8 mouse cellular contexts compared by ENCODE assay signal in genomic region chr1:152088791-152089401, GRCm38 (mm10). TPM values are rescaled to one million over a fixed set of nuclear protein-coding genes. Genes with fewer than 3 reads are reported as not detected.
DNase-seq lines count a peak whose midpoint lies in the region; ATAC-seq lines count a peak whose summit lies in the region.

No protein-coding gene starts in this region.

- peak overlapping the region; percentile 85 for H3K4me2 ChIP-seq in embryonic facial prominence, embryonic 11.5 days (ENCODE audit: low read depth, low read length)
- peak overlapping the region; percentile 93 for H3K4me2 ChIP-seq in kidney, embryonic 15.5 days
- H3K4me2 ChIP-seq in midbrain, embryonic 15.5 days, result peak overlapping the region; percentile 73
- H3K4me2 ChIP-seq in stomach, embryonic 16.5 days (ENCODE audit: low read depth, low read length), result peak overlapping the region; percentile 74

- no peak overlapping the region for H3K27ac ChIP-seq in embryonic facial prominence, embryonic 11.5 days (replicated peaks; ENCODE audit: low read depth, low read length)
- H3K27ac ChIP-seq in heart, embryonic 10.5 days, result peak overlapping the region; percentile 96
- peak overlapping the region; percentile 82 for H3K27ac ChIP-seq in kidney, embryonic 15.5 days
- H3K27ac ChIP-seq in midbrain, embryonic 15.5 days, result peak overlapping the region; percentile 98
- H3K27ac ChIP-seq in stomach, embryonic 16.5 days (ENCODE audit: low read length), result peak overlapping the region; percentile 94

- H3K4me1 ChIP-seq in embryonic facial prominence, embryonic 11.5 days (ENCODE audit: control insufficient read depth, insufficient read depth, low read length), result no peaks in the 10 kb centered on the region
- H3K4me1 ChIP-seq in heart, embryonic 10.5 days, result peaks cover 59% of the 10 kb centered on the region
- peaks cover 47% of the 10 kb centered on the region for H3K4me1 ChIP-seq in kidney, embryonic 15.5 days
- peaks cover 59% of the 10 kb centered on the region for H3K4me1 ChIP-seq in midbrain, embryonic 15.5 days
- H3K4me1 ChIP-seq in stomach, embryonic 16.5 days (ENCODE audit: control insufficient read depth, insufficient read depth, low read length), result peaks cover 37% of the 10 kb centered on the region

- H3K9me3 ChIP-seq in embryonic facial prominence, embryonic 11.5 days (replicated peaks; ENCODE audit: control insufficient read depth, low read length), result no peaks in the 10 kb centered on the region
- no peaks in the 10 kb centered on the region for H3K9me3 ChIP-seq in heart, embryonic 10.5 days
- no peaks in the 10 kb centered on the region for H3K9me3 ChIP-seq in kidney, embryonic 15.5 days (replicated peaks)
- no peaks in the 10 kb centered on the region for H3K9me3 ChIP-seq in midbrain, embryonic 15.5 days
- no peaks in the 10 kb centered on the region for H3K9me3 ChIP-seq in stomach, embryonic 16.5 days (replicated peaks; ENCODE audit: control insufficient read depth, low read length)

- peak; percentile 49 for DNase-seq in layer of hippocampus, adult 11-12 months (ENCODE audit: low spot score)
- DNase-seq in layer of hippocampus, adult 9-10 months (ENCODE audit: low spot score), result no peak
- peak; percentile 46 for DNase-seq in embryonic facial prominence, embryonic 11.5 days (ENCODE audit: low spot score)
- peak; percentile 85 for DNase-seq in heart, embryonic 10.5 days (ENCODE audit: low spot score)
- peak; percentile 30 for DNase-seq in liver

- H3K27me3 ChIP-seq in embryonic facial prominence, embryonic 11.5 days (ENCODE audit: control insufficient read depth, insufficient read depth, low read length), result no peaks in the 10 kb centered on the region
- H3K27me3 ChIP-seq in heart, embryonic 10.5 days (ENCODE audit: insufficient read depth, poor library complexity, severe bottlenecking), result no peaks in the 10 kb centered on the region
- no peaks in the 10 kb centered on the region for H3K27me3 ChIP-seq in kidney, embryonic 15.5 days
- H3K27me3 ChIP-seq in midbrain, embryonic 15.5 days (replicated peaks), result no peaks in the 10 kb centered on the region
- H3K27me3 ChIP-seq in stomach, embryonic 16.5 days (ENCODE audit: control insufficient read depth, insufficient read depth, low read length), result no peaks in the 10 kb centered on the region

- peak overlapping the region; percentile 88 for H3K4me3 ChIP-seq in embryonic facial prominence, embryonic 11.5 days (ENCODE audit: low read depth, low read length)
- peak overlapping the region; percentile 91 for H3K4me3 ChIP-seq in heart, embryonic 10.5 days
- H3K4me3 ChIP-seq in kidney, embryonic 15.5 days (replicated peaks), result peak overlapping the region; percentile 67
- H3K4me3 ChIP-seq in midbrain, embryonic 15.5 days, result peak overlapping the region; percentile 92
- peak overlapping the region; percentile 94 for H3K4me3 ChIP-seq in stomach, embryonic 16.5 days (replicated peaks; ENCODE audit: low read length)

- H3K9ac ChIP-seq in embryonic facial prominence, embryonic 11.5 days (replicated peaks; ENCODE audit: low read length), result peak overlapping the region; percentile 85
- H3K9ac ChIP-seq in kidney, embryonic 15.5 days, result peak overlapping the region; percentile 90
- H3K9ac ChIP-seq in midbrain, embryonic 15.5 days, result peak overlapping the region; percentile 97
- H3K9ac ChIP-seq in stomach, embryonic 16.5 days (ENCODE audit: low read length), result peak overlapping the region; percentile 94

- no peak for ATAC-seq in embryonic facial prominence, embryonic 11.5 days (replicated peaks; ENCODE audit: insufficient number of reproducible peaks, low FRiP score, low TSS enrichment, low read depth)
- ATAC-seq in kidney, embryonic 15.5 days (replicated peaks; ENCODE audit: low FRiP score), result no peak
- no peak; the same call in 1 of the 2 replicates for ATAC-seq in midbrain, embryonic 15.5 days (replicated peaks)
- ATAC-seq in stomach, embryonic 16.5 days (ENCODE audit: insufficient read depth, low FRiP score), result no peak

- no peaks in the 10 kb centered on the region; the same call in 1 of the 2 replicates for H3K36me3 ChIP-seq in embryonic facial prominence, embryonic 11.5 days (replicated peaks; ENCODE audit: control insufficient read depth, insufficient read depth, low read depth, low read length)
- H3K36me3 ChIP-seq in heart, embryonic 10.5 days, result no peaks in the 10 kb centered on the region
- H3K36me3 ChIP-seq in kidney, embryonic 15.5 days, result no peaks in the 10 kb centered on the region
- no peaks in the 10 kb centered on the region for H3K36me3 ChIP-seq in midbrain, embryonic 15.5 days (replicated peaks)
- no peaks in the 10 kb centered on the region for H3K36me3 ChIP-seq in stomach, embryonic 16.5 days (ENCODE audit: control insufficient read depth, insufficient read depth, low read length)

- WGBS in embryonic facial prominence, embryonic 11.5 days, result 4% methylated on average over 16 of the region's 16 CpGs
- 1% methylated on average over 16 of the region's 16 CpGs for WGBS in heart, embryonic 10.5 days
- WGBS in kidney, embryonic 15.5 days, result under 1% methylated on average over 16 of the region's 16 CpGs
- WGBS in midbrain, embryonic 15.5 days, result under 1% methylated on average over 16 of the region's 16 CpGs
- WGBS in stomach, embryonic 16.5 days, result 2% methylated on average over 16 of the region's 16 CpGs

RNA-seq across cellular contexts. Expression of gene 1700025G04Rik, which starts 1.0 kb away (rescaled TPM):
- polyA plus RNA-seq in embryonic facial prominence, embryonic 11.5 days (2014; fragmentation: Nextera tagmentation; extraction: Ambion mirVana), result 24.7 and 29.3 TPM in 2 replicates
- polyA plus RNA-seq in heart, embryonic 10.5 days (2016; fragmentation: Nextera tagmentation; extraction: Ambion mirVana), result 22.3 and 30.0 TPM in 2 replicates
- 17.2 and 21.2 TPM in 2 replicates for polyA plus RNA-seq in kidney, embryonic 15.5 days (2015; fragmentation: Nextera tagmentation; extraction: Ambion mirVana)
- 34.6 and 37.8 TPM in 2 replicates for polyA plus RNA-seq in midbrain, embryonic 15.5 days (2015; fragmentation: Nextera tagmentation; extraction: Ambion mirVana)
- polyA plus RNA-seq in stomach, embryonic 16.5 days (2015; fragmentation: Nextera tagmentation; extraction: Ambion mirVana), result 16.1 and 17.3 TPM in 2 replicates
